Mouse (Mus musculus): ENCODE results near the gene Sash1. TPM values are rescaled to one million over a fixed set of nuclear protein-coding genes. Genes with fewer than 3 reads are reported as not detected.

Gene Sash1
- polyA plus RNA-seq, 1 experiment: 14.4 TPM

- no peak overlapping the region for H3K4me3 ChIP-seq (ENCODE audit: low read depth, low read length)
- no peak overlapping the region for H3K9ac ChIP-seq (ENCODE audit: low read depth, poor library complexity, severe bottlenecking)
- no peaks in the 10 kb centered on the region for H3K9me3 ChIP-seq (replicated peaks; ENCODE audit: control insufficient read depth, insufficient read depth, low read length, poor library complexity, severe bottlenecking)
- TF ChIP-seq EP300 (IDR thresholded peaks at IDR 0.05; ENCODE audit: insufficient read depth, low read depth, low read length): no peak
- H3K36me3 ChIP-seq (ENCODE audit: control insufficient read depth, insufficient read depth, low read length, poor library complexity, severe bottlenecking): no peaks in the 10 kb centered on the region
- peaks cover 4% of the 10 kb centered on the region for H3K4me1 ChIP-seq (ENCODE audit: control insufficient read depth, insufficient read depth, low read length)
- no peaks in the 10 kb centered on the region; the same call in 1 of the 2 replicates for H3K27me3 ChIP-seq (ENCODE audit: control insufficient read depth, insufficient read depth, low read length, poor library complexity, severe bottlenecking)
- H3K27ac ChIP-seq (ENCODE audit: insufficient read depth, low read length): no peak overlapping the region
Observed at GRCm38 (mm10) chr10:8894965-8895515, 9.2 kb upstream of the Sash1 start.

- no peak overlapping the region for H3K27ac ChIP-seq (ENCODE audit: insufficient read depth, low read length)
- no peak overlapping the region for H3K4me3 ChIP-seq (ENCODE audit: low read depth, low read length)
- TF ChIP-seq EP300 (IDR thresholded peaks at IDR 0.05; ENCODE audit: insufficient read depth, low read depth, low read length) (no peak), POLR2A (IDR thresholded peaks at IDR 0.05; ENCODE audit: insufficient read depth, low read length) (no peak)
- no peak overlapping the region for H3K9ac ChIP-seq (ENCODE audit: low read depth, poor library complexity, severe bottlenecking)
- H3K4me1 ChIP-seq (ENCODE audit: control insufficient read depth, insufficient read depth, low read length): peaks cover 7% of the 10 kb centered on the region
- no peaks in the 10 kb centered on the region; the same call in 1 of the 2 replicates for H3K27me3 ChIP-seq (ENCODE audit: control insufficient read depth, insufficient read depth, low read length, poor library complexity, severe bottlenecking)
- H3K36me3 ChIP-seq (ENCODE audit: control insufficient read depth, insufficient read depth, low read length, poor library complexity, severe bottlenecking): no peaks in the 10 kb centered on the region
- H3K9me3 ChIP-seq (replicated peaks; ENCODE audit: control insufficient read depth, insufficient read depth, low read length, poor library complexity, severe bottlenecking): no peaks in the 10 kb centered on the region
Observed at GRCm38 (mm10) chr10:8890511-8890910, 4.6 kb upstream of the Sash1 start.

GRCm38 (mm10) chr10:8889341-8889740, 3.5 kb upstream of the Sash1 start:
- no peak overlapping the region for H3K9ac ChIP-seq (ENCODE audit: low read depth, poor library complexity, severe bottlenecking)
- H3K4me3 ChIP-seq (ENCODE audit: low read depth, low read length): no peak overlapping the region
- no peak for TF ChIP-seq CTCF (IDR thresholded peaks at IDR 0.05; ENCODE audit: low read depth, low read length)
- TF ChIP-seq EP300 (IDR thresholded peaks at IDR 0.05; ENCODE audit: insufficient read depth, low read depth, low read length): no peak
- no peak for TF ChIP-seq POLR2A (IDR thresholded peaks at IDR 0.05; ENCODE audit: insufficient read depth, low read length)
- no peaks in the 10 kb centered on the region for H3K36me3 ChIP-seq (ENCODE audit: control insufficient read depth, insufficient read depth, low read length, poor library complexity, severe bottlenecking)
- H3K9me3 ChIP-seq (replicated peaks; ENCODE audit: control insufficient read depth, insufficient read depth, low read length, poor library complexity, severe bottlenecking): no peaks in the 10 kb centered on the region
- no peak overlapping the region for H3K27ac ChIP-seq (ENCODE audit: insufficient read depth, low read length)
- peaks cover 3% of the 10 kb centered on the region for H3K4me1 ChIP-seq (ENCODE audit: control insufficient read depth, insufficient read depth, low read length)
- H3K27me3 ChIP-seq (ENCODE audit: control insufficient read depth, insufficient read depth, low read length, poor library complexity, severe bottlenecking): no peaks in the 10 kb centered on the region; the same call in 1 of the 2 replicates

- peak overlapping the region; percentile 51 for H3K9ac ChIP-seq (ENCODE audit: low read depth, poor library complexity, severe bottlenecking)
- H3K4me1 ChIP-seq (ENCODE audit: control insufficient read depth, insufficient read depth, low read length): peaks cover 3% of the 10 kb centered on the region
- TF ChIP-seq EP300 (IDR thresholded peaks at IDR 0.05; ENCODE audit: insufficient read depth, low read depth, low read length) (no peak), POLR2A (IDR thresholded peaks at IDR 0.05; ENCODE audit: insufficient read depth, low read length) (no peak), CTCF (IDR thresholded peaks at IDR 0.05; ENCODE audit: low read depth, low read length) (no peak)
- no peaks in the 10 kb centered on the region for H3K9me3 ChIP-seq (replicated peaks; ENCODE audit: control insufficient read depth, insufficient read depth, low read length, poor library complexity, severe bottlenecking)
- no peaks in the 10 kb centered on the region for H3K36me3 ChIP-seq (ENCODE audit: control insufficient read depth, insufficient read depth, low read length, poor library complexity, severe bottlenecking)
- H3K27me3 ChIP-seq (ENCODE audit: control insufficient read depth, insufficient read depth, low read length, poor library complexity, severe bottlenecking): no peaks in the 10 kb centered on the region
- peak overlapping the region; percentile 48; the same call in 1 of the 2 replicates for H3K27ac ChIP-seq (ENCODE audit: insufficient read depth, low read length)
- peak overlapping the region; percentile 83 for H3K4me3 ChIP-seq (ENCODE audit: low read depth, low read length)
Observed at GRCm38 (mm10) chr10:8886528-8886854, 621 bp upstream of the Sash1 start.

- Histone ChIP-seq H3K4me3 (ENCODE audit: low read depth, low read length) (peak overlapping the region; percentile 75), H3K27ac (ENCODE audit: insufficient read depth, low read length) (no peak overlapping the region), H3K9me3 (replicated peaks; ENCODE audit: control insufficient read depth, insufficient read depth, low read length, poor library complexity, severe bottlenecking) (no peaks in the 10 kb centered on the region), H3K4me1 (ENCODE audit: control insufficient read depth, insufficient read depth, low read length) (peaks cover 6% of the 10 kb centered on the region), H3K36me3 (ENCODE audit: control insufficient read depth, insufficient read depth, low read length, poor library complexity, severe bottlenecking) (no peaks in the 10 kb centered on the region), H3K9ac (ENCODE audit: low read depth, poor library complexity, severe bottlenecking) (peak overlapping the region; percentile 51), H3K27me3 (ENCODE audit: control insufficient read depth, insufficient read depth, low read length, poor library complexity, severe bottlenecking) (no peaks in the 10 kb centered on the region)
- TF ChIP-seq EP300 (IDR thresholded peaks at IDR 0.05; ENCODE audit: insufficient read depth, low read depth, low read length) (no peak), CTCF (IDR thresholded peaks at IDR 0.05; ENCODE audit: low read depth, low read length) (no peak)
Observed at GRCm38 (mm10) chr10:8885201-8885600, 669 bp downstream of the Sash1 start.

- H3K9me3 ChIP-seq (replicated peaks; ENCODE audit: control insufficient read depth, insufficient read depth, low read length, poor library complexity, severe bottlenecking): no peaks in the 10 kb centered on the region
- H3K4me3 ChIP-seq (ENCODE audit: low read depth, low read length): no peak overlapping the region
- no peaks in the 10 kb centered on the region for H3K36me3 ChIP-seq (ENCODE audit: control insufficient read depth, insufficient read depth, low read length, poor library complexity, severe bottlenecking)
- H3K9ac ChIP-seq (ENCODE audit: low read depth, poor library complexity, severe bottlenecking): no peak overlapping the region
- peaks cover 6% of the 10 kb centered on the region for H3K4me1 ChIP-seq (ENCODE audit: control insufficient read depth, insufficient read depth, low read length)
- TF ChIP-seq CTCF (IDR thresholded peaks at IDR 0.05; ENCODE audit: low read depth, low read length) (no peak), EP300 (IDR thresholded peaks at IDR 0.05; ENCODE audit: insufficient read depth, low read depth, low read length) (no peak), POLR2A (IDR thresholded peaks at IDR 0.05; ENCODE audit: insufficient read depth, low read length) (no peak)
- no peak overlapping the region for H3K27ac ChIP-seq (ENCODE audit: insufficient read depth, low read length)
- no peaks in the 10 kb centered on the region for H3K27me3 ChIP-seq (ENCODE audit: control insufficient read depth, insufficient read depth, low read length, poor library complexity, severe bottlenecking)
Observed at GRCm38 (mm10) chr10:8884565-8884964, 1.3 kb downstream of the Sash1 start.

Measured in ES-Bruce4 (cell line).